Mouse (Mus musculus) adrenal gland, postnatal 10 days (tissue): ENCODE results near the gene Mfsd4a. TPM values are rescaled to one million over a fixed set of nuclear protein-coding genes. Genes with fewer than 3 reads are reported as not detected.
A peak's percentile ranks its signal among the peaks of the same experiment; 100 is the strongest.

Experiments used
- DNase-seq: peaks from one replicate; pipeline ENCODE4 v3.0.0; 2021; ENCODE audit warnings: mixed read lengths
- long read RNA-seq, 2 experiments: library from polyadenylated mRNA; stranded (forward); transcript quantifications; one replicate each; pipeline ENCODE4 v2.0.0; 2021
- total RNA-seq, 2 experiments: library from RNA; stranded (reverse); gene quantifications; 2 replicates each; pipeline ENCODE4 v1.2.3; 2021

Gene Mfsd4a
- total RNA-seq, result 1 to 10 TPM; 4.1 to 5.4 TPM
- long read RNA-seq, experiment 1, partial matches to known transcripts, result 1 of 98 reads
- long read RNA-seq, experiment 1, other reads (novel, unspliced or antisense), result 93 of 98 reads
- long read RNA-seq, experiment 2, partial matches to known transcripts, result 0 of 31 reads
- long read RNA-seq, experiment 2, other reads (novel, unspliced or antisense), result 28 of 31 reads

DNA sequence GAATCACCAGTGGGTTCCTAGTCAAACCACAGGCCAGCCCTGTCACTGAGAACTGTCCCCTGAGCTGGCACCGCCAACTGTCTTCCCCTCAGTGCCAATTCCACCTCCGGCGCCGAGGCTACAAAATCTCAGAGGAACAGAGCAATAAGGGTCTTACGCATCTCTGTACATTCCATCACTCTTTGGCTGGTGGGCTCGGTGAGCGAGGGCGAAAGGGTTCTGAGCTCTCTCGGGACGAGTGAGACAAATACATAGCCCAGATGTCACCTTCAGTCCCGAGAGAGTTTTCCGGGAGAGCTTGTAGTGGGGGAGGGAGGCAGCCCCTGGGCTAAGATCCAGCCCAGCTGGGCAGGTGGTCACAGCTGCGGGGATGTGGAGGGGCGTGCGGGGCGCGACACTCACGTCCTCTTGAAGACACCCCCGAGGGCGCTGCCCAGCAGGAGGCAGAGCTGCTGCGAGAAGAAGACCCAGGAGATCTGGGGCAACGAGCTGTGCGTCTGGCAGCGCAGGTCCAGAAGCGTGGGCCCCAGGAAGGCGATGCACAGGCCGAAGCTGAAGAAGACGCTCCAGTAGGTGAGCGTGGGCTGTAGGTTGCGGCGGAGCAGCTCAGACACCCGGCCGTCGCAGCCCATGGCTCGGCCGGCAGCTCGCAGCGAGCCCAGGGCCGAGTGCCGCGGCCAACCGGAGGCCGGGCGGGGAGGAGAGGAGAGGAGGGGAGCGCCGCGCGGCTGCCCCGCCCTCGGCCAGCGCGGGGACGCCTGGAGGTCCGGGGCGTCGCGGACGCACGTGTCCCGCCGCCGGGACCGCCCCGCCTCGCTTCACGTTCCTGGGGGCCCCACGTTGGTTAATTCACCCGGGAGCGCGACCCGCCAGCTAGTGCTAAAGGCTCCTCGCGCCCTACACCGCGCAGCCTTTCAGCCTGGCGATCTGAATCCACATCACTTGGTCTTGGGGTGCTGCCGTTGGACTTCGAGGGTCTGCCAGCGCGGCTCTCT is at the start of gene Mfsd4a:
Gene Mfsd4a, minus strand, starts transcription at position 802 of the 995 bp plus-strand sequence.
- DNase-seq, result peak; percentile 74

- DNase-seq, result peak; percentile 82
Measured at GRCm38 (mm10) chr1:132116606-132117005, 48.7 kb upstream of the Mfsd4a start.

DNA sequence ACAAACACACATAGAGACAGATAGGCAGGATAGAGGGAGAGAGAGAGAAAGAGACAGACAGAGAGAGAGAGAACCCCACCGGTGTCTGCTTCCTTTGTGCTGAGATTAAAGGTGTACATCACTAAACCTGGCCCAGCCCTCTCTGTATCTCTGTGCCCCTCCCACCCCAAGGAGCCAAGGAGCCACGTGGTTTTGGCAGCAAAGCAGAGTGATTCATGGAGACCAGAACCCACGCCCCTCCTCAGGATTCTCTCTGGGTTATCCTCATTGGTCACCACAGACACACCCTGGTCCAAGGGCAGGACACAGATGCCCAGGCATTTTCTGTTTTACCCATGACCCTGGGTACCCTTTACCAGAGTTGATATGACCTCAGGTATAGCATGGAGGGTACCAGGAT is 45.2 kb upstream of the Mfsd4a start:
- DNase-seq, result no peak

DNA sequence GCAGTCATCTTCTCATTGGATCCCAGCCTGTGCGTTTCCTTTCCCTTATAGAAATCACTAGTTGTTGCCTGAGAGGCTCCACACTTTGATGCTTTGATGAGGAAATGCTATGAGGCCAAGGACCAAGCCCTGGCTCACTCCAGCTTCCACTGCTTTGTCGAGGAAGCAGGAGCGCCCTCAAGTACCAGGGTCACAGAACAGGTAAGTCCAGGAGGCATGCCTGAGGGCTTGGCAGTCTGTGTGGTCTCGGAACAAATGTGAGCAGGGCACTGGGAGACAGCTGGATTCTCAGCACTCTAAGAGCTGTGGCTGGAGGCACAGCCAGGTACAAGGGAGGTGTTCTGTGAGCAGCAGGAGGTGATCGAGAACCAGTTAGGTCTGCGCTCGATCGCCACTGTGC is 44.6 kb upstream of the Mfsd4a start:
- DNase-seq, result no peak

DNA sequence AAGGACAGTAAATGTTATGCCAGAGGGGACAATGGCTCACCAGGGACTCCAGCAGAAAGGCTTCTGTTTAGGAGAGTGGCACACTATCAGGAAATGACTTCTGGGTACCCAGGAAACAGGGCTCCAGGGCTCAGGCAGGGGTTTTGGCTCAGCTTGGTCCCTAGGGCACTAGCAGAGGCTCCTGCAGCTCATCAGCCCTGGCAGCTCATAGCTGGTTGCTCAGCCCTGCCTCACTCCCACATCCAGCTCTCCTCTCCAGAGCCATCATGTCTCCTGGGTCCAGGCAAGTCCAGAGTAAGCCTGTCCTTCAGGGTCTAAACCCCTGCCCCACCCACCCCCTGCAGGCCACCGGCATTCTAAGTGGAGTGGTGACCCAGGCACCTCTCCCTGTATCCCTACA is 43.5 kb upstream of the Mfsd4a start:
- DNase-seq, result no peak

DNA sequence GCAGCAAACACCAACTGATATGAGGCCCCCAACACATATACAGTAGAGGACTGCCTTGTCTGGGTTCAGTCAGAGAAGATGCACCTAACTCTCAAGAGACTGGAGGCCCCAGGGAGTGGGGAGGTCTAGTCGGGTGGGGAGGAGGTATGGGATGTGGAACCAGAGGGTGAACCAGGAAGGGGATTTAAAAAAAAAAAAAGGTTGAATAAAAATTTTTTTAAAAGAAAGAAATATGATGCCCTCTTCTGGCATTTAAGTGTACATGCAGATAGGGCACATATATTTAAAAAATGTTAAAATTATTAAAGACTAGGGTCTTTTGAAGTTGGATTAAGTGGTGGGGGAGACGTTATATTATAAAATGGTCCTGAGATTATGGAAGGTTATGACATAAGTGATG is 41.5 kb upstream of the Mfsd4a start:
- no peak for DNase-seq

DNA sequence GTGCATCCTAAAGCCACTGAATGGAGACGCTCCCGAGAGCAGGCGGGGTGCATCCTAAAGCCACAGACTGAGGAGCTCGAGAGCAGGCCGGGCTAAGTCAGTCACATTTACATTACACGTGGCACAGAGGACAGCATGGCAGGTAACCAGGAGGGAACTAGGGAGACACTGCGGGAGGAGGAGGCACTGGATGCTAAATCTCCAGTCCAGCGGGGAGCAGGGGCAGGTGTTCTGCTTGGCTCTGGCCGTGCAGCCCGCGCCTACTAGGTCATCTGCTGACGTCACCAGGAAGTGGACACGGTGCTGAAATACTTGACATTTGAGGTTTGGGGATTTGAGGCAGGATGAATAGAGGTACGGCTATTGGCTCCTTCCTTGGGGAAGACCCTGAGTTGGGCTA is 36.5 kb upstream of the Mfsd4a start:
- no peak for DNase-seq

- DNase-seq, result no peak
Measured at GRCm38 (mm10) chr1:132101953-132102697, 34.3 kb upstream of the Mfsd4a start.

DNA sequence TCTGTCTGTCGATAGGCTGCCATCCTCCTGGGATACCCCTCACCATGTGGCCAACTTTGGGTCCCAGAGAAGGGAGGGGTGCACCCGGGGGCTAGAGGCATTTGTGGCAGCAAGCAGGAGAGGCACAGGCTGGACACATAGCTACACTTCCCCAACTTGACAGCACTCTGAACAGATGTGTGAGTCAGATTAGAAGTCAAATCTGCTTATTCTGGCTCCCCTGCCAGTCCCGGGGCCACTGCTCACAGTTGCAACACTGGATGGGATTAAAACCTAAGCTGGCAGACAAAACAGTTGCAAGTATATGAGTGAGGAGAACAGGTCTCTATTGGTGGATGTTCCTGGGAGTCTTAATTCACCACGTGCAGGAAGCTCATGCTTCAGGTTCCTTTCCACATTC is 31.9 kb upstream of the Mfsd4a start:
- DNase-seq, result no peak

DNA sequence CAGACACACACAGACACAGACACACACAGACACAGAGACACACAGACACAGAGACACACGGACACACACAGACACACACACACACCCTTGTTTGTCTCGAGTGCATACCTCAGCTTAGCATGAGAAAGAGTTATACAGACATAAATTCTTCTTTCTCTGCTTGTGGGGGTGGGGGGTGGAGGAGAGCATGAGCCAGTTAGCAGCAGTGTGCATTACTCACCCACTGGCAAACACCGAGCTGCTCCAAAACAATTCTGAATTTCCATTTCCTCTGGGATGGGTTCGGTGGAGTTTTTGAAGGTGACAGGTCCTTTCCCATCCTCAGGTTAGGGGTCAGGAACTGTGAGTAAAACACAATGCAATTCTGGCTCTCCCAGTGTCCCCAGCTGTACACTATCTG is 31.2 kb upstream of the Mfsd4a start:
- no peak for DNase-seq

- no peak for DNase-seq
Measured at GRCm38 (mm10) chr1:132098076-132098475, 30.2 kb upstream of the Mfsd4a start.

- DNase-seq, result peak; percentile 32
Measured at GRCm38 (mm10) chr1:132095356-132096004, 27.6 kb upstream of the Mfsd4a start.

GRCm38 (mm10) chr1:132093269-132093668 is 25.4 kb upstream of the Mfsd4a start:
- DNase-seq, result no peak

GRCm38 (mm10) chr1:132090266-132090665 is 22.4 kb upstream of the Mfsd4a start:
- DNase-seq, result no peak

DNA sequence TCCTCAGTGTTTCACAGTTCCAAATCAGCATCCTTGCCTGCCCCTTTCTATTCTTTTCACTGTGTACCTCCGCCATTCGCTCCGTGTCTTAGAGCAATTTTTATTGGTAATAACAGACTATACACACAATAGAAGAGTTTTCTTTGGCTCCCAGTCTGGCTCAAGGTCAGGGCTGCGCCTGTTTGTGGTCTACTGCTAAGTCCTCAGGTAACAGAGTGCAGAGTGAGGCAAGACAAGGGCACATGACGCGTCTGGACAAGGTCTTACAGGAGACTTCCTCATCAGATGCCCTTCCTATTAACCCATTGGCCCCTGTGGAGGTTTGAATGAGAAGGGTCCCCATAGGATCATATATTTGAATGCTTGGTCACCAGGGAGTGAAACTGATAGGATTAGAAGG is 21.9 kb upstream of the Mfsd4a start:
- no peak for DNase-seq

DNA sequence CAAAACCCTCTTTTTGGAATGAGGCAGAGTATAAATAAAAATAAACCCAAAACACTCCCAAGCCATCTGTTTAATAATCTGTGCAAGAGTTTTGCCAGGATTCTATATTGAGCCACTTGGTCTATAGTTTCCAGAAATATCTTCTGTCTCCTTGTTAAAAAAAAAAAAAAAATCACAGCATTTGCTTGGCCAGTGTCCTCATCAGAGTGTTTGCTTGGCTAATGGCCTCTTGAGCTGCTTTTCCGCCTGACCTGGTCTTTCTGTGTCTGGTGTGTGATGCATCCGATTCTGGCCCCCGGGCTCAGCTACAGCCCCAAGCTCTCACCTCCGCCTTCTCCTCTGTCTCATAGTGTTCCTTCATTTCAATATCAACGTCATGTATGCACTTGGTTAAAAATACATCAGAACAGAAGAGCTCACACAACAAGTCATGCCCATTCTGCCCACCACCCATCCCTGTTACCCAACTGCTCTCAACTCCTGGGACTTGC is 20.4 kb upstream of the Mfsd4a start:
- no peak for DNase-seq

GRCm38 (mm10) chr1:132085181-132086049 is 17.6 kb upstream of the Mfsd4a start:
- DNase-seq, result no peak

- no peak for DNase-seq
Measured at GRCm38 (mm10) chr1:132078413-132078812, 10.6 kb upstream of the Mfsd4a start.

DNA sequence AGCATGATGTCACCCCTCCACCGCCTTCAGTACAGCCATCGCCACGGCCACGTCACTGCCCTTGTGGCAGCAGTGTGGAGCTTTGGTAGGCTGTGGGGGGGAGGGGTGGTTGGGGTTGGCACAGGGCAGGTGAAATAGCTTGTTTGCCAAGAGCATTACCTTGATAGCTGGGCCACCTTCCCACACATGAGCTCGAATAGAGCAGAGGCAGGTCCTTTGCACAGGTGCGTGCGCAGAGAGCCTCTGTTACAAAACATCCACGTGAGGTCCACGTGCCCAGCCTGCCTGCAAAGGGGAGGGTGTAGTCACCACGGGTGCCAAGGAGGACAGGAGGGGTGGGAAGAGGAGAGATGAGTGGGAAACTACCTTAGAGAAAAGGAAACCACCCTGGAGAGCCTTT is 7.7 kb upstream of the Mfsd4a start:
- DNase-seq, result no peak

DNA sequence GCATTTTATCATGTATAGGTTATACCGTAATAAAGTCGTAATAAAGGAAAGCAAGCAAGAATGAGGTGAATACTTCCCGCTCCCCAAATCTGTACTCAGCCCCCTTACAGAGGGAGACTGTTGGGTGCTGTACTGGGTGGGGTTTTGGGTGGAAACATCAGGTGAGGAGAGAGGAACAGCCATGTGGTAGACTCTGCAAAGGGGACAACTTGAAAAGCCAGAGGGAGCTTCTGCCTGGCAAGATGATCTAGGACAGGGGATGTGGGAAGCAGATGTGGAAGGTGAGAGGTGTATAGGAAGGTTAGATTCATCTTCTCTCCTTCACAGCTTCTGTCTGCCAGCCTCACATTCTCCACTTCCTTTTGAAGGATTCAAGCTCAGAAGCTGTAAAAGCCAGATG is 2.8 kb upstream of the Mfsd4a start:
- DNase-seq, result no peak

GRCm38 (mm10) chr1:132069436-132069835 is 1.6 kb upstream of the Mfsd4a start:
- no peak for DNase-seq
